8 mouse cellular contexts compared by ENCODE assay signal in the genomic region with DNA sequence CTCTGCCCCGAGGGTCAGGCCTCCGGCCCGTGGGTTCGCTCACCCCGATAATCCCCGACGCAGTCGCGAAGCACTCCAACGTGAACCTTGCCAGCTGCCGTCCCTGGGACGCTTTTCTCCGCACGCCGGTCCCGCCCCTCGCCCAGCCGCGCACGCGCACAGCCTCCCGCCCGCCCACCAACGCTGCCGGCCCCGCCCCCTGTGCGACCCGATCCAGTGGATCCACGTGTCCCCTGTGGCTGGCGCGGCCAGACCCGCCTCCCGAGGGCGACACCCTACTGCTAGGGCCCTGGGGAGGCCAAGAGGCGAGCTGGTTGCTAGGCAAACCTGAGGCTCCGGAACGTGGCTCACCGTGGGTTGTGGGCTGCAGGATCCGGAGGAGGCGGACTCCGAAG. TPM values are rescaled to one million over a fixed set of nuclear protein-coding genes. Genes with fewer than 3 reads are reported as not detected.
A peak's percentile ranks its signal among the peaks of the same experiment; 100 is the strongest.
DNase-seq lines count a peak whose midpoint lies in the region; ATAC-seq and TF ChIP-seq lines count a peak whose summit lies in the region.

A gene (minus strand): TSS at position 144 of the 395 bp plus-strand sequence.

- under 1% methylated on average over 35 of the region's 41 CpGs for WGBS in forebrain, embryonic 13.5 days
- WGBS in neural tube, embryonic 15.5 days: under 1% methylated on average over 41 of the region's 41 CpGs

- peak within 1 kb of the TSS; percentile 91 for H3K4me3 ChIP-seq in E14TG2a.4 (replicated peaks; ENCODE audit: low read length)
- H3K4me3 ChIP-seq in forebrain, embryonic 13.5 days: peak within 1 kb of the TSS; percentile 88
- peak within 1 kb of the TSS; percentile 72 for H3K4me3 ChIP-seq in neural tube, embryonic 15.5 days (replicated peaks)

- TF ChIP-seq CTCF in E14TG2a.4 (conservative IDR thresholded peaks at IDR 0.05; ENCODE audit: low read length): no peak

- no peaks in the 10 kb centered on the region for H3K9me3 ChIP-seq in E14TG2a.4 (ENCODE audit: low read length)
- peaks cover 9% of the 10 kb centered on the region; the same call in 1 of the 2 replicates for H3K9me3 ChIP-seq in forebrain, embryonic 13.5 days (replicated peaks)
- 0 out of 2 replicates have a peak, but pooled peaks cover 5% of the 10 kb centered on the region for H3K9me3 ChIP-seq in neural tube, embryonic 15.5 days (replicated peaks)

- peaks cover 27% of the 10 kb centered on the region for H3K27me3 ChIP-seq in E14TG2a.4 (ENCODE audit: insufficient read depth, low read length)
- H3K27me3 ChIP-seq in forebrain, embryonic 13.5 days: 0 out of 2 replicates have a peak, but pooled peaks cover 5% of the 10 kb centered on the region
- no peaks in the 10 kb centered on the region for H3K27me3 ChIP-seq in neural tube, embryonic 15.5 days (replicated peaks)

- peak within 1 kb of the TSS; percentile 86 for H3K4me2 ChIP-seq in forebrain, embryonic 13.5 days
- H3K4me2 ChIP-seq in neural tube, embryonic 15.5 days: peak within 1 kb of the TSS; percentile 67

- H3K4me1 ChIP-seq in E14TG2a.4 (replicated peaks; ENCODE audit: low read depth, low read length): peaks cover 24% of the 10 kb centered on the region
- H3K4me1 ChIP-seq in forebrain, embryonic 13.5 days: peaks cover 16% of the 10 kb centered on the region
- peaks cover 23% of the 10 kb centered on the region for H3K4me1 ChIP-seq in neural tube, embryonic 15.5 days

- peak; percentile 92 for ATAC-seq in forebrain, embryonic 13.5 days
- ATAC-seq in neural tube, embryonic 15.5 days (ENCODE audit: low FRiP score): peak; percentile 90

- peak within 1 kb of the TSS; percentile 93 for H3K9ac ChIP-seq in forebrain, embryonic 13.5 days
- peak within 1 kb of the TSS; percentile 91 for H3K9ac ChIP-seq in neural tube, embryonic 15.5 days (replicated peaks)

- intact Hi-C loops in heart, postnatal 10 days (cut with DNase I): loop anchor here (1.0 to 10.0 kb wide), 2 partner anchors 17 to 1121 kb away; a partner anchor contains a TSS

- H3K36me3 ChIP-seq in E14TG2a.4 (ENCODE audit: insufficient read depth, low read length): peaks cover 8% of the 10 kb centered on the region; the same call in 1 of the 2 replicates
- peaks cover 25% of the 10 kb centered on the region for H3K36me3 ChIP-seq in forebrain, embryonic 13.5 days (ENCODE audit: poor library complexity, severe bottlenecking)
- peaks cover 24% of the 10 kb centered on the region for H3K36me3 ChIP-seq in neural tube, embryonic 15.5 days

- DNase-seq in c-Kit-positive CD71-positive TER-119-positive erythroid progenitor cells, embryonic 14.5 days (ENCODE audit: low spot score): peak; percentile 83
- peak; percentile 94 to 96 for DNase-seq in heart, postnatal 10 days
- peak; percentile 91 for DNase-seq in layer of hippocampus, adult 11-12 months (ENCODE audit: low spot score)
- peak; percentile 95 to 96 for DNase-seq in lung, adult 18-20 months
- DNase-seq in testis, postnatal 14 days (ENCODE audit: low spot score): peak; percentile 94

- peak within 1 kb of the TSS; percentile 8; the same call in 1 of the 2 replicates for H3K27ac ChIP-seq in forebrain, embryonic 13.5 days
- peak within 1 kb of the TSS; percentile 76 for H3K27ac ChIP-seq in neural tube, embryonic 15.5 days (replicated peaks)

RNA-seq across cellular contexts. Expression of the gene that starts here (rescaled TPM):
- 53.1 and 53.5 TPM in 2 replicates for polyA plus RNA-seq in forebrain, embryonic 13.5 days (2015; fragmentation: Nextera tagmentation; extraction: Ambion mirVana)
- total RNA-seq in heart, postnatal 10 days (2021): 10 to 100 TPM; 41.4 to 43.2 TPM
- 45.3 and 57.3 TPM in 2 replicates for polyA plus RNA-seq in neural tube, embryonic 15.5 days (2015; fragmentation: Nextera tagmentation; extraction: Ambion mirVana)

Comparison
In these comparisons a context has a peak if more than half of its experiments do, and no peak if none do; other contexts are left out.
1. Peak in every context shown above with its lines: DNase-seq, ATAC-seq, H3K4me3 ChIP-seq and H3K27ac ChIP-seq.